Mouse (Mus musculus) myocyte (in vitro differentiated cells): ENCODE data around the gene Adamts15.

ENCODE experiments used
- E2F4 ChIP-seq: IDR thresholded peaks from one replicate; pipeline ENCODE4 v1.6.1; 2011; ENCODE audit warnings: mild to moderate bottlenecking, control low read depth, moderate library complexity; ENCODE audit not compliant: insufficient read depth
- USF1 ChIP-seq: IDR thresholded peaks from one replicate; pipeline ENCODE4 v1.6.1; 2011; ENCODE audit warnings: low read depth, mild to moderate bottlenecking, control low read depth, moderate library complexity

GRCm38 (mm10) chr9:30951461-30951860, 29.2 kb upstream of the Adamts15 start:
- TF ChIP-seq USF1 (no peak), E2F4 (no peak)
